Mouse (Mus musculus) mammary gland, adult 2 months (tissue): ENCODE data around the gene Hist1h4n. TPM values are rescaled to one million over a fixed set of nuclear protein-coding genes. Genes with fewer than 3 reads are reported as not detected.

Source experiments
- polyA plus RNA-seq: library from polyadenylated mRNA; depleted of rRNA; stranded (reverse); fragments of >200 nt; gene quantifications from 2 replicates; pipeline ENCODE4 v1.2.3, GENCODE M21; 2012; ENCODE audit warnings: low replicate concordance; rRNA removed

Gene Hist1h4n
- 4.9 and 22.8 TPM in 2 replicates for polyA plus RNA-seq

DNA sequence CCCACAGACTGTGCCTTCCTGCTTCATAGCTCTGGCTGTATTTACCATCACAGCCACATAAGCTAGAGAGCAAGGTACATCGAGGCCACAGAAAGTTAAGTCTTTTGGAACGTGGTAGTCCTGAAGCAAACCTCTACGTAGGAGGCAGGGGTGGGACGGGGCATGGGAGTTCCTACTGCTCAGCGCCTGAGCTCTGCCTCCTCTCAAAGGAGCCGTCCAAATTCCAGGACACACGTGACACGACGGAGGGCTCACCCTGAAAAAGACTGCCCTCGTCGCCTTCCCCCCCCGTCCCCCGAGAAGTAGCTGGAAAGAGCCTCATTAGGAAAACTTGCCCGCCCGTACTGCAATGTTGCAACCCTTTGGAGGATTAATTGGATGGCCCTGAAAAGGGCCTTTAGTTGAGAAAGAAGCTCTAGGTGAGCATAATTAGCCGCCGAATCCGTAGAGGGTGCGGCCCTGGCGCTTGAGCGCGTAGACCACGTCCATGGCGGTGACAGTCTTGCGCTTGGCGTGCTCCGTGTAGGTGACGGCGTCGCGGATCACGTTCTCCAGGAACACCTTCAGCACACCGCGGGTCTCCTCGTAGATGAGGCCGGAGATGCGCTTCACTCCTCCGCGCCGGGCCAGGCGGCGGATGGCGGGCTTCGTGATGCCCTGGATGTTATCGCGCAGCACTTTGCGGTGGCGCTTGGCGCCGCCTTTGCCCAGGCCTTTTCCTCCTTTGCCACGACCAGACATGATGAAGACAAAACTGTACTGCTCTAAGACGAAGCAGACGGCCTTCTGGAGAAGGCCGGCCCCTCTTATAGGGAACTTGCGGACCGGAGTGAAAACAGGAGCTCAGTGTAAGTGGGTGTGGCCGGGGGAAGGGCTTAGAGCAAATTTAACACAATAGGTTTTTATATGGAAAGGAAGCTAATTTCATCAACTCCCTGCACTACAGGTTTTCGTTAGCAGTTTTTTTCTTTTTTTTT is at the start of gene Hist1h4n:
Gene Hist1h4n (minus strand): TSS at position 779 of the 977 bp plus-strand sequence.

DNA sequence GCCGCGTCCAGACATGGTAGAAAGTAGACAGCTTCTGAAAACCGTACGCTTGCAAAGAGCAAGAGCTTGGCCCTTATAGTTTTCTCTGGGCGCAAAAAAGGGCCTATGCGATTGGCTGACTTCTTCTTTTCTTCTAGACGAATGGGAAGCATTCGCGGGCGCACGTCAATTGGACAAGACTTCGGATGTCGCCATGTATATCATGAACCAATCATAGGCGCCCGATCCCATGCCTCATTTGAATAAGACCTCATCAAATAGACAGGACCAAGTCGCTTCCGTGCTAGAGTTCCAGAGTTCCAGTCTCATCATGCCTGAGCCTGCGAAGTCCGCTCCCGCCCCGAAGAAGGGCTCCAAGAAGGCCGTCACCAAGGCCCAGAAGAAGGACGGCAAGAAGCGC is 1.5 kb upstream of the Hist1h4n start, which contains the start of the genes Hist1h2ap and Hist1h2br:
Gene Hist1h2ap (minus strand): TSS at position 47 of the 400 bp plus-strand sequence.
Gene Hist1h2br (plus strand): TSS at position 283 of the 400 bp plus-strand sequence.

DNA sequence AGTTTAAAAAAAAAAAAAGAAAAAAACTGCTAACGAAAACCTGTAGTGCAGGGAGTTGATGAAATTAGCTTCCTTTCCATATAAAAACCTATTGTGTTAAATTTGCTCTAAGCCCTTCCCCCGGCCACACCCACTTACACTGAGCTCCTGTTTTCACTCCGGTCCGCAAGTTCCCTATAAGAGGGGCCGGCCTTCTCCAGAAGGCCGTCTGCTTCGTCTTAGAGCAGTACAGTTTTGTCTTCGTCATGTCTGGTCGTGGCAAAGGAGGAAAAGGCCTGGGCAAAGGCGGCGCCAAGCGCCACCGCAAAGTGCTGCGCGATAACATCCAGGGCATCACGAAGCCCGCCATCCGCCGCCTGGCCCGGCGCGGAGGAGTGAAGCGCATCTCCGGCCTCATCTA is 20.5 kb downstream of the Hist1h4n start, which contains the start of gene Hist1h4m:
Gene Hist1h4m (plus strand): TSS at position 208 of the 400 bp plus-strand sequence.

DNA sequence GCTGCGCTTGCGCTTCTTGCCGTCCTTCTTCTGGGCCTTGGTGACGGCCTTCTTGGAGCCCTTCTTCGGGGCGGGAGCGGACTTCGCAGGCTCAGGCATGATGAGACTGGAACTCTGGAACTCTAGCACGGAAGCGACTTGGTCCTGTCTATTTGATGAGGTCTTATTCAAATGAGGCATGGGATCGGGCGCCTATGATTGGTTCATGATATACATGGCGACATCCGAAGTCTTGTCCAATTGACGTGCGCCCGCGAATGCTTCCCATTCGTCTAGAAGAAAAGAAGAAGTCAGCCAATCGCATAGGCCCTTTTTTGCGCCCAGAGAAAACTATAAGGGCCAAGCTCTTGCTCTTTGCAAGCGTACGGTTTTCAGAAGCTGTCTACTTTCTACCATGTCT is 21.9 kb downstream of the Hist1h4n start, which contains the start of the genes Hist1h2bq and Hist1h2ao:
Gene Hist1h2bq (minus strand): TSS at position 125 of the 400 bp plus-strand sequence.
Gene Hist1h2ao (plus strand): TSS at position 393 of the 400 bp plus-strand sequence.

DNA sequence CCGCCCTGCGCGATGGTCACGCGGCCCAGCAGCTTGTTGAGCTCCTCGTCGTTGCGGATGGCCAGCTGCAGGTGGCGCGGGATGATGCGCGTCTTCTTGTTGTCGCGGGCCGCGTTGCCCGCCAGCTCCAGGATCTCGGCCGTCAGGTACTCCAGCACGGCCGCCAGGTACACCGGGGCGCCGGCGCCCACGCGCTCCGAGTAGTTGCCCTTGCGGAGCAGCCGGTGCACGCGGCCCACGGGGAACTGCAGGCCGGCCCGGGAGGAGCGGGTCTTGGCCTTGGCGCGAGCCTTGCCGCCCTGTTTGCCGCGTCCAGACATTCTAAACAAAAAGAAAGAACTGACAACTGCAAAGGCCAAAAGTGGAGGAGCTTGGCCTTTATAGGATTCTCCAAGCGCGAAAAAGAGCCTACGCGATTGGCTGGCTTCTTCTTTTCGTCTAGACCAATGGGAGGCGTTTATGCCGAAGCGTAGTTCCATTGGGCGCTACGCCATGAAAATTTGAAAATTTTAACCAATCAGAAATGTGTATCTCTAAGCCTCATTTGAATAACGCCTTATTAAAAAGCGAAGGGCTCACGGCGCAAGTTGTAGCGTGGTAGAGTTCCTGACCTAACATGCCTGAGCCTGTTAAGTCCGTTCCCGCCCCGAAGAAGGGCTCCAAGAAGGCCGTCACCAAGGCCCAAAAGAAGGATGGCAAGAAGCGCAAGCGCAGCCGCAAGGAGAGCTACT is 44.9 kb downstream of the Hist1h4n start, which contains the start of the genes Hist1h2an and Hist1h2bp:
Gene Hist1h2an (minus strand): TSS at position 320 of the 731 bp plus-strand sequence.
Gene Hist1h2bp (plus strand): TSS at position 563 of the 731 bp plus-strand sequence.

DNA sequence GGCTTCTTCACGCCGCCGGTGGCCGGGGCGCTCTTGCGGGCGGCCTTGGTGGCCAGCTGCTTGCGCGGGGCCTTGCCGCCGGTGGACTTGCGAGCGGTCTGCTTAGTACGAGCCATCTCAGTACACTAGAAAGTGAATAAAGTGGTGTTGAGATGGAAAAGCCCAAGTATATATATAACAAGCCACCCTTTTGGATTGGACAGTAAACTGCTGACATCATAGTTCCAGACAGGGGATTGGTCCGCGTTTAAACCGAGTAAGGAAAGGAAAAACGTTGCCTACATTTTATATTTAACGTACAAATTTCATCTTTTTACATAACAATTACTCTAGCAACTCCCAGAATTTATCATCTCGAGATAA is 48.8 kb downstream of the Hist1h4n start, which contains the start of gene Hist1h3i:
Gene Hist1h3i (minus strand): TSS at position 116 of the 363 bp plus-strand sequence.

Other genes starting within 250 kb of the Hist1h4n start
- gene Olfr1362, start 218.2 kb downstream of the Hist1h4n start, polyA plus RNA-seq, result 0.03 and 0.04 TPM in 2 replicates
- gene Olfr11, start 189.7 kb downstream of the Hist1h4n start, polyA plus RNA-seq, result 0.03 TPM in 1 of 2 replicates, not detected in the other
- not detected in 2 replicates for gene Olfr1361, start 168.8 kb downstream of the Hist1h4n start, polyA plus RNA-seq
- not detected in 2 replicates for gene Olfr1360, start 154.8 kb downstream of the Hist1h4n start, polyA plus RNA-seq
- gene Olfr1359, start 134.1 kb downstream of the Hist1h4n start, polyA plus RNA-seq, result not detected in 2 replicates
- 1.7 and 11.3 TPM in 2 replicates for gene Hist1h2bl, start 116.1 kb downstream of the Hist1h4n start, polyA plus RNA-seq
- gene Hist1h2ai, start 115.8 kb downstream of the Hist1h4n start, polyA plus RNA-seq, result 2.7 and 18.5 TPM in 2 replicates
- 6.1 and 31.9 TPM in 2 replicates for gene Hist1h3h, start 114.5 kb downstream of the Hist1h4n start, polyA plus RNA-seq
- 1.3 and 2.3 TPM in 2 replicates for gene Hist1h2bm, start 110.2 kb downstream of the Hist1h4n start, polyA plus RNA-seq
- gene Hist1h4j, start 97.1 kb downstream of the Hist1h4n start, polyA plus RNA-seq, result 1.0 and 2.4 TPM in 2 replicates
- gene Hist1h4k, start 81.7 kb downstream of the Hist1h4n start, polyA plus RNA-seq, result 2.8 and 15.5 TPM in 2 replicates
- 3.4 and 19.7 TPM in 2 replicates for gene Hist1h2ak, start 78.4 kb downstream of the Hist1h4n start, polyA plus RNA-seq
- 2.6 and 14.3 TPM in 2 replicates for gene Hist1h2bn, start 78.1 kb downstream of the Hist1h4n start, polyA plus RNA-seq
- gene Hist1h1b, start 51.6 kb downstream of the Hist1h4n start, polyA plus RNA-seq, result 0.23 and 0.54 TPM in 2 replicates
- gene Hist1h3i, start 48.8 kb downstream of the Hist1h4n start, polyA plus RNA-seq, result 9.6 and 20.0 TPM in 2 replicates
- gene Hist1h2an, start 45.0 kb downstream of the Hist1h4n start, polyA plus RNA-seq, result 1.3 and 17.7 TPM in 2 replicates
- gene Hist1h2bp, start 44.7 kb downstream of the Hist1h4n start, polyA plus RNA-seq, result 1.1 and 1.5 TPM in 2 replicates
- gene Hist1h2bq, start 22.0 kb downstream of the Hist1h4n start, polyA plus RNA-seq, result 22.4 and 30.9 TPM in 2 replicates
- gene Hist1h2ao, start 21.7 kb downstream of the Hist1h4n start, polyA plus RNA-seq, result not detected in 2 replicates
- gene Hist1h4m, start 20.4 kb downstream of the Hist1h4n start, polyA plus RNA-seq, result not detected in 2 replicates
- 38.2 and 359 TPM in 2 replicates for gene Hist1h2ap, start 1.3 kb upstream of the Hist1h4n start, polyA plus RNA-seq
- gene Hist1h2br, start 1.5 kb upstream of the Hist1h4n start, polyA plus RNA-seq, result 19.9 and 27.5 TPM in 2 replicates
- 0.29 and 0.80 TPM in 2 replicates for gene Zfp184, start 112.9 kb upstream of the Hist1h4n start, polyA plus RNA-seq
- not detected in 2 replicates for gene Pom121l2, start 149.0 kb upstream of the Hist1h4n start, polyA plus RNA-seq
- 1.7 and 2.8 TPM in 2 replicates for gene Prss16, start 177.5 kb upstream of the Hist1h4n start, polyA plus RNA-seq
- gene Hist1h2ah, start 203.4 kb upstream of the Hist1h4n start, polyA plus RNA-seq, result 2.1 and 26.7 TPM in 2 replicates
- 2.4 and 13.0 TPM in 2 replicates for gene Hist1h2bk, start 203.7 kb upstream of the Hist1h4n start, polyA plus RNA-seq
- 8.5 and 8.7 TPM in 2 replicates for gene Hist1h4i, start 209.2 kb upstream of the Hist1h4n start, polyA plus RNA-seq
- 0.57 and 4.6 TPM in 2 replicates for gene Hist1h2ag, start 210.7 kb upstream of the Hist1h4n start, polyA plus RNA-seq
- 2.8 and 6.5 TPM in 2 replicates for gene Hist1h2bj, start 211.0 kb upstream of the Hist1h4n start, polyA plus RNA-seq